Mouse (Mus musculus): Measurements from ENCODE around the gene Atg9a.

GRCm38 (mm10) chr1:75160256-75160617, 31.8 kb downstream of the Atg9a start:
- no peak for TF ChIP-seq POLR2A (IDR thresholded peaks at IDR 0.05; ENCODE audit: control insufficient read depth in 1 of 2, insufficient read depth in 1 of 2, low read depth in 1 of 2, low read length in 2 of 2, poor library complexity in 1 of 2)
- TF ChIP-seq ELF1 (IDR thresholded peaks at IDR 0.05; ENCODE audit: low read depth, low read length), result no peak
- TF ChIP-seq RCOR1 (IDR thresholded peaks at IDR 0.05; ENCODE audit: low read depth, low read length), result no peak
- TF ChIP-seq POLR2AphosphoS2 (IDR thresholded peaks at IDR 0.05; ENCODE audit: low read length), result no peak
- TF ChIP-seq ZNF384 (IDR thresholded peaks at IDR 0.05; ENCODE audit: low read depth, low read length), result 0 out of 2 replicates have a peak, but pooled peaks have one; percentile 51
- no peak for TF ChIP-seq UBTF (IDR thresholded peaks at IDR 0.05; ENCODE audit: borderline replicate concordance, insufficient read depth, low read depth, low read length)
- TF ChIP-seq ZC3H11A (IDR thresholded peaks at IDR 0.05; ENCODE audit: low read depth, low read length), result no peak
